8 mouse cellular contexts compared by ENCODE assay signal in the genomic region with DNA sequence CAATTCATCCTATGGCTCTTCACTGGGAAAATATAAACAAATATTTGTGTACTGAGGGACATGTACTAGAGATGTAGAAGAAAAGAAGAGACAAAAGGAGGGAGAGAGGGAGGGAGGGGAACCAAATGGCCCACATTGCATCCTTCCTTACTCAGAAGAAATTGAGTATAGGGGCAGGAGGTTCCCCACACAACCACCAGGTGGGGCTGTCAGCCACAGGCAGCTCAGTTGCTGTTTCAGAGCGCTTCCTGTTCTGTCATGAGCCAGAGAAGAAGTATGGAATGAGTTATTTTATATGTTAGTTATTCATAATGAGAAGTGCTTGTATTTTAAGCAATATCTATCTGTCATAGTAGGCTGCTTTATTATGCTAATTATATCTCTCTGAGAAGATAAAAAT.
DNase-seq lines count a peak whose midpoint lies in the region; ATAC-seq and TF ChIP-seq lines count a peak whose summit lies in the region.

No protein-coding gene starts in this region.

- H3K4me1 ChIP-seq in liver, postnatal 0 days (ENCODE audit: insufficient read depth): no peaks in the 10 kb centered on the region

- H3K9ac ChIP-seq in liver, postnatal 0 days (replicated peaks): no peak overlapping the region

- no peak for TF ChIP-seq EP300 in liver, postnatal 0 days (IDR thresholded peaks at IDR 0.05; ENCODE audit: low read depth)

- no peak overlapping the region for H3K4me3 ChIP-seq in gastrocnemius, adult 2 months
- no peak overlapping the region for H3K4me3 ChIP-seq in liver, postnatal 0 days (ENCODE audit: low read depth, low read length)

- intact Hi-C loops in gastrocnemius, adult 2 months (cut with DNase I): loop anchor here (2.0 kb wide), 1 partner anchor 272 kb away; no protein-coding TSS in a partner anchor

- H3K27ac ChIP-seq in gastrocnemius, adult 2 months: no peak overlapping the region
- H3K27ac ChIP-seq in liver, postnatal 0 days (ENCODE audit: low read depth): no peak overlapping the region

- WGBS in liver, postnatal 0 days (ENCODE audit: insufficient replicate concordance): 88% methylated on average over 1 of the region's 1 CpGs

- peak; percentile 43 for DNase-seq in gastrocnemius, adult 2 months
- no peak for DNase-seq in gastrocnemius, adult 8-10 months (ENCODE audit: low spot score in 2 of 2)
- peak; percentile 17 for DNase-seq in right cerebral cortex, postnatal 14 days
- no peak for DNase-seq in right cerebral cortex, postnatal 25 days
- peak; percentile 55 for DNase-seq in liver, postnatal 0 days
- peak; percentile 26 to 77 for DNase-seq in thymus, postnatal 10 days (ENCODE audit: low spot score in 2 of 2)
- DNase-seq in layer of hippocampus, postnatal 36 days: no peak
- no peak for DNase-seq in neural tube, embryonic 10.5 days (ENCODE audit: extremely low spot score, low spot score)

- ATAC-seq in liver, postnatal 0 days: no peak

- H3K4me2 ChIP-seq in liver, postnatal 0 days (ENCODE audit: low read depth, low read length): no peak overlapping the region

- no peaks in the 10 kb centered on the region for H3K9me3 ChIP-seq in liver, postnatal 0 days (ENCODE audit: low read length)

- H3K36me3 ChIP-seq in liver, postnatal 0 days (replicated peaks; ENCODE audit: insufficient read depth, low read length): no peaks in the 10 kb centered on the region

- peak; percentile 68 for TF ChIP-seq CTCF in gastrocnemius, adult 2 months (IDR thresholded peaks at IDR 0.05)
- TF ChIP-seq CTCF in liver, postnatal 0 days (IDR thresholded peaks at IDR 0.05; ENCODE audit: low read depth): peak; percentile 69

- H3K27me3 ChIP-seq in liver, postnatal 0 days (ENCODE audit: insufficient read depth, low read length): no peaks in the 10 kb centered on the region

Comparison
In these comparisons a context has a peak if more than half of its experiments do, and no peak if none do; other contexts are left out.
1. DNase-seq: peak in gastrocnemius, adult 2 months (single experiment), right cerebral cortex, postnatal 14 days (single experiment), liver, postnatal 0 days (single experiment) and thymus, postnatal 10 days (2 of 2); none in gastrocnemius, adult 8-10 months (0 of 2), right cerebral cortex, postnatal 25 days (single experiment), layer of hippocampus, postnatal 36 days (0 of 2) and neural tube, embryonic 10.5 days (single experiment).